Mouse (Mus musculus): Measurements from ENCODE around the gene Frmd4a. TPM values are rescaled to one million over a fixed set of nuclear protein-coding genes. Genes with fewer than 3 reads are reported as not detected.
"Not testable (repeated sequence)": the region's sequence is repeated elsewhere in the genome, so short reads cannot be mapped to it uniquely, and the experiment has no call there.

The Frmd4a gene
- polyA plus RNA-seq, 1 experiment: 46.5 TPM

DNA sequence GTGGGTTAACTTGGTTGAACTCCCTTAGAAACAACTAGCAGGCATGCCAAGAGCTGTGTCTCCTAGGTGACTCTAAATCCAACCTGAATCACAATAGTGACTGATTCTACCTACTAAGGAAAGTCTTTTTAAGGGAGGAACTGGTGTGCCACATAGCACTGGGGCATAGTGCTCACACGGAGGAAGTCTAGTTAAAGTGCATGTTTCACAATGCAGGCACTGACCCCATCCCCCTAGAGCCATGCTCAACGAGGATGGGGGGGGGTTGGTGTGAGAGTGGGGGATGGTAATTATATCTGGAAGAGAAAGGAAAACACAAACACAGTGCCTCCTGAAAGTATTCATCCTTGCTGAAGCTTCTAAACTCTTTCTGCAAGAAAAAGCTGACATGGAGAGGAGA is 533.9 kb downstream of the Frmd4a start:
- TF ChIP-seq CTCF (IDR thresholded peaks at IDR 0.05; ENCODE audit: insufficient read depth, low read length) (no peak), POLR2A (IDR thresholded peaks at IDR 0.05; ENCODE audit: borderline replicate concordance, extremely low read depth, low read depth, low read length) (no peak)
- no peak for DNase-seq
- Histone ChIP-seq H3K4me3 (replicated peaks; ENCODE audit: extremely low read depth, low read depth, low read length) (no peak overlapping the region), H3K4me1 (ENCODE audit: control insufficient read depth, insufficient read depth, low read length) (peaks cover 8% of the 10 kb centered on the region)
- 31% methylated on average over 2 of the region's 2 CpGs for WGBS

DNA sequence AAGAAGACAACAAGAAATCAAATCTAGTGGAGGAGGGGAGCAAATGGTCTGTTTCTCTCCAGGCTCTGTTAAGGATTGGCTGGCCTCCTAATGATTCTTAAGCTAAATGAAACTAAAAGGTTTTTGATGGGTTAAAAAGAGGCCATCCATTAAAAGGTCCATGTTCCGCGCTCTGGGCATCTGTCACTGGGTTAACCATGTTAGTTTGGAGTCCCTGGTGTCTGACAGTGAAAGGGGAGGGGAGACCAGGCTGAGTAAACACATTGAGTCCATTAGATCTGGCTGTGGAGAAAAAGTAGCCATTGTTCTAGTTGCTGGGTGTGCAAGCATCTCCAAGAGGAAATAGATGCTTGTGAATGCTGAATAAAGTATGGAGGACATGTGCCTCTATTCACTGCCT is 534.3 kb downstream of the Frmd4a start:
- DNase-seq: no peak
- H3K4me3 ChIP-seq (replicated peaks; ENCODE audit: extremely low read depth, low read depth, low read length): no peak overlapping the region
- peaks cover 12% of the 10 kb centered on the region for H3K4me1 ChIP-seq (ENCODE audit: control insufficient read depth, insufficient read depth, low read length)
- 95% methylated on average over 2 of the region's 2 CpGs for WGBS
- TF ChIP-seq CTCF (IDR thresholded peaks at IDR 0.05; ENCODE audit: insufficient read depth, low read length) (no peak), POLR2A (IDR thresholded peaks at IDR 0.05; ENCODE audit: borderline replicate concordance, extremely low read depth, low read depth, low read length) (no peak)

DNA sequence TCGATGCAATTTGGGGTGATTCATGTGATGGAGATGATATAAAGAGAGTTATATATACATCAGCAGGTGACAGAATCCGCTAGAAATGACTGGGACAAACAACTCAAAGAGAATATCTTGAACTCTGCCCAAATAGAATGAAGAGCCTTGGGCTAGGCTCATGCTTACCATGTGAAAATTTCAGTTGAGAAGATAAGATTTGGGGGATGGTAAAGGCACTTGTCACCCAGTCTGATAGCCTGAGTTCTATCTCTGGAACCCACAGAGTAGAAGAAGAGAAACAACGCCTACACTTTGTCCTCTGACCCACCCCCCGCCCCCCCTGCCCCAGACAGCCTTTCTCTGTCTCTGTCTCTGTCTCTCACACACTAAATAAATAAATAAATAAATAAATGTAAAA is 535.0 kb downstream of the Frmd4a start:
- no peak for TF ChIP-seq POLR2A (IDR thresholded peaks at IDR 0.05; ENCODE audit: borderline replicate concordance, extremely low read depth, low read depth, low read length)

DNA sequence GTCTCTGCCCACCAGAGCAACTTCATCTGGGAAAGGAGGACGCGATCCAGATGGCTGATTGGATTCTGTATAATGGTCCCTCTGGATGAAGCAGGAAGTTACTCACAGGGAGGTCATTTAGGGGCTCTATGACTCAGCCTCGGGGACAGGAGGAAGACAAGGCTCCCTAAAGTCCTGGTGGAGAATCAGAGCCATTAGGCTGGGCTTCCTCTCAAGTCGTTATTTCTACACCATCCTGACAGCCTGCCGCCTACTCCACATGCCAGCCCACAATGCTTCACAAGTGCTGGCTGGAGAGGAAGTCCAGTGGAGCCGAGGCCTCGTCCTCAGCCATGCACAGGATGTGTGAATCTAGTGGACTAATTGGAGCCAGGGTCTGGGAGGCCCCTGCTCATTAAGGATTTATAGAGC is 537.7 kb downstream of the Frmd4a start:
- no peak for DNase-seq
- Histone ChIP-seq H3K4me3 (replicated peaks; ENCODE audit: extremely low read depth, low read depth, low read length) (no peak overlapping the region), H3K4me1 (ENCODE audit: control insufficient read depth, insufficient read depth, low read length) (peaks cover 24% of the 10 kb centered on the region)
- no peak for TF ChIP-seq POLR2A (IDR thresholded peaks at IDR 0.05; ENCODE audit: borderline replicate concordance, extremely low read depth, low read depth, low read length)
- TF ChIP-seq CTCF (IDR thresholded peaks at IDR 0.05; ENCODE audit: insufficient read depth, low read length): no peak
- 22% methylated on average over 7 of the region's 7 CpGs for WGBS

More for the DNA sequence above, 535.0 kb downstream of the Frmd4a start:
- Histone ChIP-seq H3K4me1 (ENCODE audit: control insufficient read depth, insufficient read depth, low read length) (peaks cover 16% of the 10 kb centered on the region), H3K4me3 (replicated peaks; ENCODE audit: extremely low read depth, low read depth, low read length) (no peak overlapping the region)
- no peak for DNase-seq
- 92% methylated on average over 4 of the region's 4 CpGs for WGBS

DNA sequence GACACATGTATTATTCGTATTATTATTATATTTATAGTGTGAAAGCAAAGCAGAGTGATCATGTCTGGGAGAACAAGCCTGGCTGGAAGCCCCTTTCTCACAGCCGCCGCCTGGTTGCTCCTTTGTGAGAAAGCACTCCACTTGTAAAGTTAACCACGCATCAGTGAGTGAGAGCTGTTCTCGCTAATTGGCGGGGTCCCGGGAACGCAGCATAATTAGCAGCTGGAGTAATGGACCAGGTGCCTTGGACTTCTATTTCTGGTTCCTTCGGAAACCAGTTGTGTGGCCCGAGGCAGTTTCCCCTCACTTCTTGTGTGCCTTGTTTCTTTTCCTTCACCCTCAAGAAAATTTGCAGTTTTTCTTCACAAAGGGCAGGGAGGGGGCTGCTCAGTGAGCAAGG is 538.7 kb downstream of the Frmd4a start:
- Histone ChIP-seq H3K4me3 (replicated peaks; ENCODE audit: extremely low read depth, low read depth, low read length) (no peak overlapping the region), H3K4me1 (ENCODE audit: control insufficient read depth, insufficient read depth, low read length) (peaks cover 24% of the 10 kb centered on the region)
- no peak for TF ChIP-seq POLR2A (IDR thresholded peaks at IDR 0.05; ENCODE audit: borderline replicate concordance, extremely low read depth, low read depth, low read length)
- TF ChIP-seq CTCF (IDR thresholded peaks at IDR 0.05; ENCODE audit: insufficient read depth, low read length): no peak
- WGBS: 79% methylated on average over 10 of the region's 10 CpGs
- DNase-seq: no peak

- 18% methylated on average over 4 of the region's 4 CpGs for WGBS
- Histone ChIP-seq H3K4me1 (ENCODE audit: control insufficient read depth, insufficient read depth, low read length) (peaks cover 24% of the 10 kb centered on the region), H3K4me3 (replicated peaks; ENCODE audit: extremely low read depth, low read depth, low read length) (no peak overlapping the region)
- TF ChIP-seq POLR2A (IDR thresholded peaks at IDR 0.05; ENCODE audit: borderline replicate concordance, extremely low read depth, low read depth, low read length) (no peak), CTCF (IDR thresholded peaks at IDR 0.05; ENCODE audit: insufficient read depth, low read length) (no peak)
- no peak for DNase-seq
Measured at GRCm38 (mm10) chr2:4557028-4557427, 539.5 kb downstream of the Frmd4a start.

DNA sequence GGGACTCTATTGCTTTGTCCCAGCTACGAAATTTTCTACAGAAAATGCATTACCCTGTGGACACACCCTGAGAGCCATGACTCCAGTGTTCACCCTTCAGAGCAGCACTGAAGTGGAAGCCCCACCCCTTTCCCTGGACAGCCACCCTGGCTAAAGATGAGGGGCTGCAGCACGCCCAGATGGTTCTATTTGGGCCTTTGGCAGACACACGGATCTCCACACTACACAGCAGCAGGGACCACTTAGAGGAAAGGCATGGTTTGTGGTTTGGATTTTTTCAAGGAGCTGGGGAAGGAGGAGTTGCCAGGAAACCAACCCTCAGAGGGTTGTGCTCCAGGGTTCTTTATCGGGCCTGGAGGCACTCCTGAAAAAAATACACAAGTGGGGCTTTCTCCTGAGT is 539.9 kb downstream of the Frmd4a start:
- Histone ChIP-seq H3K4me3 (replicated peaks; ENCODE audit: extremely low read depth, low read depth, low read length) (no peak overlapping the region), H3K4me1 (ENCODE audit: control insufficient read depth, insufficient read depth, low read length) (peaks cover 27% of the 10 kb centered on the region)
- WGBS: 10% methylated on average over 4 of the region's 4 CpGs
- no peak for TF ChIP-seq CTCF (IDR thresholded peaks at IDR 0.05; ENCODE audit: insufficient read depth, low read length)
- DNase-seq: peak; percentile 30

GRCm38 (mm10) chr2:4558651-4559203 is 541.2 kb downstream of the Frmd4a start:
- peaks cover 27% of the 10 kb centered on the region for H3K4me1 ChIP-seq (ENCODE audit: control insufficient read depth, insufficient read depth, low read length)
- H3K4me3 ChIP-seq (replicated peaks; ENCODE audit: extremely low read depth, low read depth, low read length): peak overlapping the region; percentile 71
- WGBS: 10% methylated on average over 8 of the region's 8 CpGs
- DNase-seq: peak; percentile 43
- TF ChIP-seq CTCF (IDR thresholded peaks at IDR 0.05; ENCODE audit: insufficient read depth, low read length): no peak
- no peak for TF ChIP-seq POLR2A (IDR thresholded peaks at IDR 0.05; ENCODE audit: borderline replicate concordance, extremely low read depth, low read depth, low read length)

DNA sequence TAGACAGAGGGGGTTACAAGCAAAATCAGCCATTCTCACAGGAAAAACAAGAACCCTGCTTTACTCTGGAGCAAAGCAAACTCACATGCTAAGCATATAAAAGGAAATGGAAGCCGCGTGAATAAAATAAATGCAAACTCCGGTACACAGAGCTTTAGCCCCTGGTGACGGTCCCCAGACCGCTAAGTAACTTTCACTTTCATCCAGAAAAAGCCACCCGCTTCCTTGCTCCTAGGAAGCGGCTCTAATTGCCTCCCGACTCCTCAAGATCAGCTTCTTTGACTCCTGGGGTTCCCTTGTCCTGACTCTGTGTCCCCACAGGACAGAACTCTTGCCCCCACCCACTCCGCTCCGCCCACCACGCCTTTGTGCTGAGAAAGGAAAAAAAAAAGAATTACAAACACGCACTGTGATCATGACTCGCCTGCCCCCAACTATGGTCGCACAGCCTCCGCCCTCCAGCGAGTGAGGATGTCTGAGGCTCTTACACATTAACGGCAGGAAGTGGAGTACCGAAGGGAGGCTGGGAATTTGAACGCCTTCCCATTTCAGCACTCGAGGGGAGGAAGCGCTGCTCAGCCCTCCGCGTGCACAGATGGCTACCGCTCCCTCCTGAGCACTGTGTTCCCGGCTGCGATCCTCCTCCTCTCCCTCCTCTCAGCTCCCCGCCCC is 541.8 kb downstream of the Frmd4a start:
- peaks cover 27% of the 10 kb centered on the region for H3K4me1 ChIP-seq (ENCODE audit: control insufficient read depth, insufficient read depth, low read length)
- TF ChIP-seq CTCF (IDR thresholded peaks at IDR 0.05; ENCODE audit: insufficient read depth, low read length) (no peak), POLR2A (IDR thresholded peaks at IDR 0.05; ENCODE audit: borderline replicate concordance, extremely low read depth, low read depth, low read length) (peak; percentile 91; the same call in 1 of the 2 replicates)
- peak; percentile 83 for DNase-seq
- under 1% methylated on average over 27 of the region's 27 CpGs for WGBS
- peak overlapping the region; percentile 71 for H3K4me3 ChIP-seq (replicated peaks; ENCODE audit: extremely low read depth, low read depth, low read length)

GRCm38 (mm10) chr2:4559883-4560247 is 542.3 kb downstream of the Frmd4a start:
- TF ChIP-seq POLR2A (IDR thresholded peaks at IDR 0.05; ENCODE audit: borderline replicate concordance, extremely low read depth, low read depth, low read length) (no peak), CTCF (IDR thresholded peaks at IDR 0.05; ENCODE audit: insufficient read depth, low read length) (no peak)
- WGBS: under 1% methylated on average over 8 of the region's 8 CpGs
- Histone ChIP-seq H3K4me3 (replicated peaks; ENCODE audit: extremely low read depth, low read depth, low read length) (peak overlapping the region; percentile 71), H3K4me1 (ENCODE audit: control insufficient read depth, insufficient read depth, low read length) (peaks cover 27% of the 10 kb centered on the region)
- no peak for DNase-seq

DNA sequence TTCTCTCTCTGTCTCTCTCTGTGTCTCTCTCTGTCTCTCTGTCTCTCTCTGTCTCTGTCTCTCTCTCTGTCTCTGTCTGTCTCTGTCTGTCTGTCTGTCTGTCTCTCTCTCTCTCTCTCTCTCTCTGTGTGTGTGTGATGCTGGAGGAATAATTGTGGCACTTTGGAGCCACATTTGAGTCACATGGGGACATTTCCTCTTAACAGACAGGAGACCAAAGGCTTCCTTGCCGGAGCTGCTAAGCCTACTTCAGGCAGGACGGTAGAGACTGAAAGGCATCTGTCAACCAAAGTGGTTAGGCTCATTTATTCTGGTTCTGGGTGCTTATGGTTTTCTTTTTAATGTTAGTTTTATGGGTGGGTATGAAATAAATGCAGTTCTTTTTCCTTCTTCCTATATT is 543.0 kb downstream of the Frmd4a start:
- H3K4me1 ChIP-seq (ENCODE audit: control insufficient read depth, insufficient read depth, low read length): peaks cover 26% of the 10 kb centered on the region

More for the DNA sequence above, 543.0 kb downstream of the Frmd4a start:
- not testable (repeated sequence) for DNase-seq
- peak overlapping the region; percentile 66 for H3K4me3 ChIP-seq (replicated peaks; ENCODE audit: extremely low read depth, low read depth, low read length)
- WGBS: 8% methylated on average over 2 of the region's 2 CpGs
